Mouse (Mus musculus) kidney, postnatal 0 days (tissue): ENCODE measurements at regions not wholly inside any gene's neighbourhood (a gene's known extent, or its start where the extent isn't known, plus 50 kb on each side); places are given as distances from the start of the nearest gene placed in this dataset.

Experiments
- ATAC-seq: fragments of 200-750 bp; cut with Nextera tagmentation; replicated peaks from 2 replicates; pipeline ENCODE4 v1.8.0; 2017; ENCODE audit warnings: low read depth, moderate number of reproducible peaks, moderate TSS enrichment, moderate library complexity; ENCODE audit not compliant: low FRiP score
- DNase-seq: peaks from one replicate; pipeline ENCODE4 v3.0.0-alpha.2; 2016; ENCODE audit warnings: low spot score
- H3K27ac ChIP-seq: fragments of 300-500 bp; sonication (generic); 2 replicates; pipeline ENCODE4 v1.5.1; 2014; ENCODE audit warnings: mild to moderate bottlenecking
- H3K27me3 ChIP-seq: fragments of 300-500 bp; sonication (generic); 2 replicates; pipeline ENCODE4 v1.6.1; 2014; ENCODE audit warnings: low read length, mixed read lengths; ENCODE audit not compliant: insufficient read depth
- H3K36me3 ChIP-seq: fragments of 300-500 bp; sonication (generic); 2 replicates; pipeline ENCODE4 v1.6.1; 2014; ENCODE audit warnings: low read length, mixed read lengths; ENCODE audit not compliant: insufficient read depth
- H3K4me1 ChIP-seq: fragments of 300-500 bp; sonication (generic); replicated peaks from 2 replicates; pipeline ENCODE4 v1.6.1; 2014; ENCODE audit warnings: antibody characterized with exemption, low read length, mixed read lengths; ENCODE audit not compliant: insufficient read depth
- H3K4me2 ChIP-seq: fragments of 300-500 bp; sonication (generic); 2 replicates; pipeline ENCODE4 v1.6.1; 2014; ENCODE audit warnings: mild to moderate bottlenecking, low read length, moderate library complexity, mixed read lengths
- H3K4me3 ChIP-seq: fragments of 300-500 bp; sonication (generic); replicated peaks from 2 replicates; pipeline ENCODE4 v1.5.1; 2014; ENCODE audit warnings: low read depth, low read length
- H3K9ac ChIP-seq: fragments of 300-500 bp; sonication (generic); 2 replicates; pipeline ENCODE4 v1.6.1; 2014; ENCODE audit warnings: low read depth, low read length
- H3K9me3 ChIP-seq: fragments of 300-500 bp; sonication (generic); replicated peaks from 2 replicates; pipeline ENCODE4 v1.6.1; 2016; ENCODE audit warnings: low read length, inconsistent platforms, mixed read lengths
- CTCF ChIP-seq: IDR thresholded peaks from 2 replicates; pipeline ENCODE4 v1.5.1; 2016; ENCODE audit warnings: antibody characterized with exemption, low read depth, mild to moderate bottlenecking, moderate library complexity
- WGBS: fragments of 180-500 bp; shearing (Covaris S2); extraction: QIAGEN DNeasy Blood & Tissue Kit; methylation state at CpG from one replicate; pipeline ENCODE4 v1.1.7; 2014; 5-methylcytosine and 5-hydroxymethylcytosine counted together

GRCm38 (mm10) chr13:55994460-55994859, 141.7 kb downstream of the H2afy start:
- no peak overlapping the region for H3K4me2 ChIP-seq
- no peaks in the 10 kb centered on the region for H3K27me3 ChIP-seq
- H3K27ac ChIP-seq = no peak overlapping the region
- no peak for DNase-seq
- H3K36me3 ChIP-seq = no peaks in the 10 kb centered on the region
- no peak for TF ChIP-seq CTCF
- no peak overlapping the region for H3K9ac ChIP-seq
- no peak for ATAC-seq
- no peaks in the 10 kb centered on the region for H3K4me1 ChIP-seq
- H3K4me3 ChIP-seq = no peak overlapping the region
- 75% methylated on average over 2 of the region's 2 CpGs for WGBS
- no peaks in the 10 kb centered on the region for H3K9me3 ChIP-seq

- no peak overlapping the region for H3K4me2 ChIP-seq
- no peak overlapping the region for H3K27ac ChIP-seq
- H3K36me3 ChIP-seq = no peaks in the 10 kb centered on the region
- ATAC-seq = no peak
- no peaks in the 10 kb centered on the region for H3K9me3 ChIP-seq
- H3K4me1 ChIP-seq = no peaks in the 10 kb centered on the region
- 87% methylated on average over 9 of the region's 9 CpGs for WGBS
- H3K9ac ChIP-seq = no peak overlapping the region
- H3K27me3 ChIP-seq = no peaks in the 10 kb centered on the region
- no peak overlapping the region for H3K4me3 ChIP-seq
- no peak for TF ChIP-seq CTCF
- DNase-seq = no peak
Observed at GRCm38 (mm10) chr13:55992699-55993098, 143.5 kb downstream of the H2afy start.

- H3K36me3 ChIP-seq = no peaks in the 10 kb centered on the region
- no peaks in the 10 kb centered on the region for H3K4me1 ChIP-seq
- TF ChIP-seq CTCF = no peak
- WGBS = 83% methylated on average over 14 of the region's 14 CpGs
- ATAC-seq (no peak), DNase-seq (no peak)
- H3K27me3 ChIP-seq = no peaks in the 10 kb centered on the region
- H3K4me3 ChIP-seq = no peak overlapping the region
- no peak overlapping the region for H3K9ac ChIP-seq
- no peaks in the 10 kb centered on the region for H3K9me3 ChIP-seq
- H3K27ac ChIP-seq = no peak overlapping the region
- H3K4me2 ChIP-seq = no peak overlapping the region
Observed at GRCm38 (mm10) chr13:55991216-55991615, 144.9 kb downstream of the H2afy start.

GRCm38 (mm10) chr13:55990186-55990585, 146.0 kb downstream of the H2afy start:
- ATAC-seq (no peak), DNase-seq (no peak)
- no peak overlapping the region for H3K4me2 ChIP-seq
- no peak overlapping the region for H3K9ac ChIP-seq
- no peaks in the 10 kb centered on the region for H3K36me3 ChIP-seq
- TF ChIP-seq CTCF = no peak
- no peak overlapping the region for H3K27ac ChIP-seq
- H3K9me3 ChIP-seq = no peaks in the 10 kb centered on the region
- no peak overlapping the region for H3K4me3 ChIP-seq
- H3K4me1 ChIP-seq = no peaks in the 10 kb centered on the region
- 77% methylated on average over 6 of the region's 6 CpGs for WGBS
- H3K27me3 ChIP-seq = no peaks in the 10 kb centered on the region

GRCm38 (mm10) chr13:55989401-55989800, 146.8 kb downstream of the H2afy start:
- no peak for TF ChIP-seq CTCF
- DNase-seq (no peak), ATAC-seq (no peak)
- H3K4me2 ChIP-seq = no peak overlapping the region
- H3K36me3 ChIP-seq = no peaks in the 10 kb centered on the region
- no peak overlapping the region for H3K4me3 ChIP-seq
- no peak overlapping the region for H3K27ac ChIP-seq
- 39% methylated on average over 7 of the region's 7 CpGs for WGBS
- H3K9me3 ChIP-seq = no peaks in the 10 kb centered on the region
- H3K27me3 ChIP-seq = no peaks in the 10 kb centered on the region
- H3K4me1 ChIP-seq = no peaks in the 10 kb centered on the region
- no peak overlapping the region for H3K9ac ChIP-seq

- Histone ChIP-seq H3K4me3 (no peak overlapping the region), H3K27me3 (no peaks in the 10 kb centered on the region), H3K9me3 (no peaks in the 10 kb centered on the region), H3K36me3 (no peaks in the 10 kb centered on the region), H3K4me1 (no peaks in the 10 kb centered on the region), H3K27ac (no peak overlapping the region), H3K9ac (no peak overlapping the region), H3K4me2 (no peak overlapping the region)
- WGBS = 43% methylated on average over 10 of the region's 10 CpGs
- no peak for TF ChIP-seq CTCF
- ATAC-seq = no peak
- no peak for DNase-seq
Observed at GRCm38 (mm10) chr13:55985396-55985795, 149.4 kb upstream of the Pitx1 start.

GRCm38 (mm10) chr13:55984772-55985171, 148.8 kb upstream of the Pitx1 start:
- Histone ChIP-seq H3K4me3 (no peak overlapping the region), H3K4me2 (no peak overlapping the region), H3K4me1 (no peaks in the 10 kb centered on the region), H3K9ac (no peak overlapping the region), H3K9me3 (no peaks in the 10 kb centered on the region), H3K27ac (no peak overlapping the region), H3K27me3 (no peaks in the 10 kb centered on the region), H3K36me3 (no peaks in the 10 kb centered on the region)
- WGBS = 72% methylated on average over 6 of the region's 6 CpGs
- no peak for TF ChIP-seq CTCF
- DNase-seq (no peak), ATAC-seq (no peak)
